ENCODE assay signal across 32 mouse cellular contexts in genomic region chr14:12300275-12300674, GRCm38 (mm10). TPM values are rescaled to one million over a fixed set of nuclear protein-coding genes. Genes with fewer than 3 reads are reported as not detected.
DNase-seq lines count a peak whose midpoint lies in the region; ATAC-seq and TF ChIP-seq lines count a peak whose summit lies in the region.
"Had no signal": no experiment of that assay in that cellular context is flagged by ENCODE, and none has a peak within 500 bp of the region (broad histone marks: within the 10 kb centered on the region; RNA-seq: fewer than 3 reads in every experiment).

No protein-coding gene starts in this region.

- no peaks in the 10 kb centered on the region for H3K9me3 ChIP-seq in forebrain, embryonic 10.5 days
- H3K9me3 ChIP-seq in forebrain, postnatal 0 days (ENCODE audit: low read length) = no peaks in the 10 kb centered on the region
- H3K9me3 ChIP-seq in midbrain, embryonic 15.5 days = no peaks in the 10 kb centered on the region
- H3K9me3 ChIP-seq in midbrain, embryonic 10.5 days (replicated peaks) = no peaks in the 10 kb centered on the region
- H3K9me3 ChIP-seq: G1E; heart, embryonic 12.5 days; heart, embryonic 15.5 days; hindbrain, embryonic 10.5 days; hindbrain, embryonic 13.5 days; intestine, embryonic 15.5 days had no signal

- no peak overlapping the region for H3K9ac ChIP-seq in forebrain, postnatal 0 days
- no peak overlapping the region for H3K9ac ChIP-seq in midbrain, embryonic 15.5 days
- H3K9ac ChIP-seq: heart, embryonic 12.5 days; heart, embryonic 15.5 days; hindbrain, embryonic 13.5 days; intestine, embryonic 15.5 days had no signal

- H3K4me3 ChIP-seq in forebrain, embryonic 10.5 days = no peak overlapping the region
- H3K4me3 ChIP-seq in forebrain, postnatal 0 days (ENCODE audit: low read depth, low read length) = no peak overlapping the region
- no peak overlapping the region for H3K4me3 ChIP-seq in midbrain, embryonic 15.5 days
- H3K4me3 ChIP-seq in midbrain, embryonic 10.5 days = no peak overlapping the region
- H3K4me3 ChIP-seq in gastrocnemius, adult 2 months = no peak overlapping the region
- H3K4me3 ChIP-seq: heart, embryonic 12.5 days; heart, embryonic 15.5 days; hindbrain, embryonic 10.5 days; hindbrain, embryonic 13.5 days; intestine, embryonic 15.5 days had no signal

- H3K4me1 ChIP-seq in forebrain, embryonic 10.5 days = peaks cover 39% of the 10 kb centered on the region
- H3K4me1 ChIP-seq in forebrain, postnatal 0 days (ENCODE audit: insufficient read depth) = no peaks in the 10 kb centered on the region
- no peaks in the 10 kb centered on the region for H3K4me1 ChIP-seq in midbrain, embryonic 15.5 days
- H3K4me1 ChIP-seq in midbrain, embryonic 10.5 days = peaks cover 9% of the 10 kb centered on the region
- H3K4me1 ChIP-seq: heart, embryonic 15.5 days; hindbrain, embryonic 13.5 days; intestine, embryonic 15.5 days had no signal

- peaks cover 8% of the 10 kb centered on the region; the same call in 1 of the 2 replicates for H3K36me3 ChIP-seq in forebrain, embryonic 10.5 days (replicated peaks)
- H3K36me3 ChIP-seq in forebrain, postnatal 0 days (ENCODE audit: insufficient read depth) = no peaks in the 10 kb centered on the region; the same call in 1 of the 2 replicates
- H3K36me3 ChIP-seq in midbrain, embryonic 15.5 days (replicated peaks) = no peaks in the 10 kb centered on the region
- no peaks in the 10 kb centered on the region for H3K36me3 ChIP-seq in midbrain, embryonic 10.5 days
- H3K36me3 ChIP-seq: intestine, embryonic 15.5 days had no signal

- DNase-seq in forebrain, embryonic 10.5 days (ENCODE audit: extremely low spot score, low spot score) = no peak
- no peak for DNase-seq in forebrain, postnatal 0 days
- peak; percentile 40 for DNase-seq in heart, adult 11 months
- DNase-seq in heart, adult 9 months (ENCODE audit: low spot score in 2 of 2) = no peak
- no peak for DNase-seq in midbrain, embryonic 10.5 days (ENCODE audit: low spot score)
- DNase-seq in gastrocnemius, adult 2 months = no peak
- DNase-seq: adrenal gland, postnatal 10 days; B cell, adult 2 months; cerebellum, adult 11 months; cerebellum, adult 9-11 months; gastrocnemius, postnatal 10 days; gastrocnemius, postnatal 36 days; heart, postnatal 36 days; kidney, adult 11 months had no signal

- H3K4me2 ChIP-seq in forebrain, postnatal 0 days (ENCODE audit: low read depth) = no peak overlapping the region
- H3K4me2 ChIP-seq in midbrain, embryonic 15.5 days = no peak overlapping the region
- H3K4me2 ChIP-seq: heart, embryonic 12.5 days; heart, embryonic 15.5 days; hindbrain, embryonic 13.5 days; intestine, embryonic 15.5 days had no signal

- ATAC-seq in forebrain, postnatal 0 days = no peak
- ATAC-seq in midbrain, embryonic 15.5 days (replicated peaks) = peak; percentile 63; the same call in 1 of the 2 replicates
- ATAC-seq: hindbrain, embryonic 16.5 days; intestine, embryonic 15.5 days; Patski had no signal

- no peak for TF ChIP-seq CTCF in forebrain, postnatal 0 days (IDR thresholded peaks at IDR 0.05; ENCODE audit: low read depth)
- no peak for TF ChIP-seq CTCF in gastrocnemius, adult 2 months (IDR thresholded peaks at IDR 0.05)

- 65% methylated on average over 4 of the region's 4 CpGs for WGBS in forebrain, embryonic 10.5 days
- WGBS in forebrain, postnatal 0 days = 63% methylated on average over 4 of the region's 4 CpGs
- WGBS in midbrain, embryonic 15.5 days = 75% methylated on average over 4 of the region's 4 CpGs
- WGBS in midbrain, embryonic 10.5 days = 73% methylated on average over 4 of the region's 4 CpGs

- intact Hi-C loops in gastrocnemius, adult 2 months (cut with DNase I) = no loop called here

- peak overlapping the region; percentile 22; the same call in 1 of the 2 replicates for H3K27ac ChIP-seq in forebrain, embryonic 10.5 days
- no peak overlapping the region for H3K27ac ChIP-seq in forebrain, postnatal 0 days (ENCODE audit: low read depth, low read length)
- no peak overlapping the region for H3K27ac ChIP-seq in midbrain, embryonic 15.5 days
- H3K27ac ChIP-seq in midbrain, embryonic 10.5 days (replicated peaks) = no peak overlapping the region
- no peak overlapping the region for H3K27ac ChIP-seq in gastrocnemius, adult 2 months
- H3K27ac ChIP-seq: heart, embryonic 15.5 days; hindbrain, embryonic 10.5 days; hindbrain, embryonic 13.5 days; intestine, embryonic 15.5 days had no signal

- no peaks in the 10 kb centered on the region for H3K27me3 ChIP-seq in forebrain, embryonic 10.5 days (ENCODE audit: poor library complexity, severe bottlenecking)
- no peaks in the 10 kb centered on the region for H3K27me3 ChIP-seq in forebrain, postnatal 0 days (ENCODE audit: insufficient read depth, low read length)
- no peaks in the 10 kb centered on the region; the same call in 1 of the 2 replicates for H3K27me3 ChIP-seq in midbrain, embryonic 15.5 days (replicated peaks)
- no peaks in the 10 kb centered on the region for H3K27me3 ChIP-seq in midbrain, embryonic 10.5 days (ENCODE audit: low read depth, poor library complexity, severe bottlenecking)
- H3K27me3 ChIP-seq: CH12.LX; heart, embryonic 12.5 days; heart, embryonic 15.5 days; hindbrain, embryonic 13.5 days; intestine, embryonic 15.5 days had no signal

RNA-seq across cellular contexts. Expression of gene 3830406C13Rik, which starts 16.3 kb away (rescaled TPM):
- polyA plus RNA-seq in forebrain, embryonic 10.5 days (2016; fragmentation: Nextera tagmentation; extraction: Ambion mirVana) = 24.4 and 26.3 TPM in 2 replicates
- total RNA-seq in forebrain, postnatal 0 days (2014; rRNA removed) = 27.8 and 40.2 TPM in 2 replicates
- 35.2 and 39.0 TPM in 2 replicates for polyA plus RNA-seq in forebrain, postnatal 0 days (2015; fragmentation: Nextera tagmentation; extraction: Ambion mirVana)
- polyA plus RNA-seq in midbrain, embryonic 15.5 days (2015; fragmentation: Nextera tagmentation; extraction: Ambion mirVana) = 34.8 and 37.5 TPM in 2 replicates
- polyA plus RNA-seq in midbrain, embryonic 10.5 days (2016; fragmentation: Nextera tagmentation; extraction: Ambion mirVana) = 25.1 and 25.5 TPM in 2 replicates
- 10 to 100 TPM; 10.9 to 18.5 TPM for total RNA-seq in gastrocnemius, adult 2 months (2021)

RNA-seq across cellular contexts. Expression of gene Gm49355, which starts 16.5 kb away (rescaled TPM):
- polyA plus RNA-seq in forebrain, embryonic 10.5 days (2016; fragmentation: Nextera tagmentation; extraction: Ambion mirVana) = 0.10 and 0.11 TPM in 2 replicates
- 0.15 TPM in 1 of 2 replicates, not detected in the other for total RNA-seq in forebrain, postnatal 0 days (2014; rRNA removed)
- 0.15 and 0.21 TPM in 2 replicates for polyA plus RNA-seq in forebrain, postnatal 0 days (2015; fragmentation: Nextera tagmentation; extraction: Ambion mirVana)
- 0.14 TPM in 1 of 2 replicates, not detected in the other for polyA plus RNA-seq in midbrain, embryonic 15.5 days (2015; fragmentation: Nextera tagmentation; extraction: Ambion mirVana)
- polyA plus RNA-seq in midbrain, embryonic 10.5 days (2016; fragmentation: Nextera tagmentation; extraction: Ambion mirVana) = 0.06 and 0.09 TPM in 2 replicates
- total RNA-seq in gastrocnemius, adult 2 months (2021) = under 1 TPM in 1 of 2 experiments, not detected in 1; 0.08 TPM
- total RNA-seq: common myeloid progenitor, adult 5-6 weeks; granulocyte monocyte progenitor cell, adult 5-6 weeks; heart, postnatal 36 days had no signal
- polyA plus RNA-seq: embryonic facial prominence, embryonic 14.5 days; G1E; hindbrain, embryonic 13.5 days had no signal

RNA-seq across cellular contexts. Expression of gene Fezf2, which starts 47.7 kb away (rescaled TPM):
- polyA plus RNA-seq in forebrain, embryonic 10.5 days (2016; fragmentation: Nextera tagmentation; extraction: Ambion mirVana) = 31.3 and 35.2 TPM in 2 replicates
- total RNA-seq in forebrain, postnatal 0 days (2014; rRNA removed) = 26.8 and 27.5 TPM in 2 replicates
- 40.7 and 42.2 TPM in 2 replicates for polyA plus RNA-seq in forebrain, postnatal 0 days (2015; fragmentation: Nextera tagmentation; extraction: Ambion mirVana)
- polyA plus RNA-seq in midbrain, embryonic 15.5 days (2015; fragmentation: Nextera tagmentation; extraction: Ambion mirVana) = 4.1 and 4.2 TPM in 2 replicates
- polyA plus RNA-seq in midbrain, embryonic 10.5 days (2016; fragmentation: Nextera tagmentation; extraction: Ambion mirVana) = 5.0 and 9.8 TPM in 2 replicates
- total RNA-seq in gastrocnemius, adult 2 months (2021) = not detected
- total RNA-seq: adrenal gland, adult 18-20 months; adrenal gland, postnatal 10 days; adrenal gland, postnatal 36 days; CH12.LX; common myeloid progenitor, adult 5-6 weeks; gastrocnemius, postnatal 10 days; gastrocnemius, postnatal 36 days; granulocyte monocyte progenitor cell, adult 5-6 weeks; heart, adult 8-10 months; heart, postnatal 10 days; heart, postnatal 36 days had no signal
- polyA plus RNA-seq: cerebellum, adult 2 months; embryonic facial prominence, embryonic 14.5 days; G1E; intestine, embryonic 15.5 days; Patski had no signal
